Mouse (Mus musculus) MEL (cell line): ENCODE data around the gene Herc4. TPM values are rescaled to one million over a fixed set of nuclear protein-coding genes. Genes with fewer than 3 reads are reported as not detected.

Source experiments
- DNase-seq: peaks from one replicate; pipeline ENCODE4 v3.0.0; 2011; ENCODE audit warnings: low read depth, low spot score
- H3K27ac ChIP-seq: 2 replicates; pipeline ENCODE4 v1.5.1; 2012; ENCODE audit warnings: low read depth, mild to moderate bottlenecking, control low read depth, low read length, moderate library complexity; ENCODE audit not compliant: control insufficient read depth
- H3K27me3 ChIP-seq, 2 experiments: fragments of 150-350 bp in 1 of 2; sonication (generic) in 1 of 2; 2 replicates each; pipeline ENCODE4 v1.6.1; 2012; ENCODE audit warnings: low read length in 2 of 2, mild to moderate bottlenecking in 2 of 2, improper control_type of control experiment in 1 of 2, moderate library complexity in 1 of 2; ENCODE audit not compliant: insufficient read depth in 2 of 2, control insufficient read depth in 1 of 2
- H3K36me3 ChIP-seq, 2 experiments: 2 replicates each; pipeline ENCODE4 v1.6.1; 2012 to 2014; ENCODE audit warnings: low read length in 2 of 2, improper control_type of control experiment in 1 of 2, inconsistent platforms in 1 of 2, mild to moderate bottlenecking in 1 of 2; ENCODE audit not compliant: insufficient read depth in 2 of 2, control insufficient read depth in 1 of 2
- H3K4me1 ChIP-seq, 2 experiments: fragments of 150-350 bp in 1 of 2; sonication (generic) in 1 of 2; 2 replicates each; pipeline ENCODE4 v1.6.1; 2012; ENCODE audit warnings: low read length in 2 of 2, improper control_type of control experiment in 1 of 2, mild to moderate bottlenecking in 1 of 2; ENCODE audit not compliant: insufficient read depth in 2 of 2, control insufficient read depth in 1 of 2
- H3K4me3 ChIP-seq, 2 experiments: fragments of 150-350 bp in 1 of 2; sonication (generic) in 1 of 2; 2 replicates each; pipeline ENCODE4 v1.5.1; 2012; ENCODE audit warnings: low read depth in 2 of 2, low read length in 2 of 2, mild to moderate bottlenecking in 2 of 2, moderate library complexity in 2 of 2, control low read depth in 1 of 2, improper control_type of control experiment in 1 of 2; ENCODE audit not compliant: control insufficient read depth in 1 of 2, insufficient read depth in 1 of 2
- H3K79me2 ChIP-seq: 2 replicates; pipeline ENCODE4 v1.6.1; 2012; ENCODE audit warnings: mild to moderate bottlenecking, low read length, moderate library complexity; ENCODE audit not compliant: control insufficient read depth, poor library complexity, insufficient read depth
- H3K9ac ChIP-seq: 2 replicates; pipeline ENCODE4 v1.6.1; 2012; ENCODE audit warnings: low read depth, mild to moderate bottlenecking, control low read depth, low read length, moderate library complexity; ENCODE audit not compliant: control insufficient read depth, poor library complexity, severe bottlenecking
- H3K9me3 ChIP-seq: fragments of 150-350 bp; sonication (generic); replicated peaks from 2 replicates; pipeline ENCODE4 v1.6.1; 2012; ENCODE audit warnings: mild to moderate bottlenecking, low read length, improper control_type of control experiment, moderate library complexity; ENCODE audit not compliant: insufficient read depth
- BHLHE40 ChIP-seq: IDR thresholded peaks from 2 replicates; pipeline ENCODE4 v1.6.1; 2012; ENCODE audit warnings: low read depth, mild to moderate bottlenecking, inconsistent platforms, low read length, improper control_type of control experiment, borderline replicate concordance
- GABPA ChIP-seq: IDR thresholded peaks from 2 replicates; pipeline ENCODE4 v1.6.1; 2012; ENCODE audit warnings: low read depth, mild to moderate bottlenecking, inconsistent platforms, low read length, improper control_type of control experiment, moderate library complexity
- KAT2A ChIP-seq: conservative IDR thresholded peaks from 2 replicates; pipeline ENCODE4 v1.6.1; 2012; ENCODE audit warnings: low read depth, low read length, improper control_type of control experiment, inconsistent platforms
- MAZ ChIP-seq: IDR thresholded peaks from 2 replicates; pipeline ENCODE4 v1.6.1; 2012; ENCODE audit warnings: low read depth, mild to moderate bottlenecking, inconsistent platforms, low read length, improper control_type of control experiment
- MEF2A ChIP-seq: IDR thresholded peaks from 2 replicates; pipeline ENCODE4 v1.6.1; 2014; ENCODE audit warnings: low read depth, mild to moderate bottlenecking, inconsistent platforms, low read length, improper control_type of control experiment; ENCODE audit not compliant: poor library complexity, insufficient replicate concordance, severe bottlenecking; ENCODE audit errors: extremely low read depth
- MXI1 ChIP-seq: IDR thresholded peaks from 2 replicates; pipeline ENCODE4 v1.6.1; 2011; ENCODE audit warnings: mild to moderate bottlenecking, low read depth, low read length, improper control_type of control experiment
- NELFE ChIP-seq: IDR thresholded peaks from 2 replicates; pipeline ENCODE4 v1.6.1; 2011; ENCODE audit warnings: low read depth, low read length, improper control_type of control experiment
- POLR2A ChIP-seq, 2 experiments: IDR thresholded peaks; 2 replicates each; pipeline ENCODE4 v1.6.1; 2011 to 2012; ENCODE audit warnings: low read length in 2 of 2, mild to moderate bottlenecking in 2 of 2, control low read depth in 1 of 2, improper control_type of control experiment in 1 of 2, low read depth in 1 of 2, moderate library complexity in 1 of 2; ENCODE audit not compliant: control insufficient read depth in 1 of 2, insufficient read depth in 1 of 2, poor library complexity in 1 of 2
- RCOR1 ChIP-seq: IDR thresholded peaks from 2 replicates; pipeline ENCODE4 v1.6.1; 2012; ENCODE audit warnings: low read depth, mild to moderate bottlenecking, inconsistent platforms, low read length, improper control_type of control experiment
- TBP ChIP-seq: IDR thresholded peaks from 2 replicates; pipeline ENCODE4 v1.8.0; 2011; ENCODE audit warnings: low read depth, low read length, improper control_type of control experiment
- TCF12 ChIP-seq: IDR thresholded peaks from 2 replicates; pipeline ENCODE4 v1.6.1; 2014; ENCODE audit warnings: low read depth, mild to moderate bottlenecking, inconsistent platforms, low read length, improper control_type of control experiment, moderate library complexity
- UBTF ChIP-seq: IDR thresholded peaks from 2 replicates; pipeline ENCODE4 v1.6.1; 2012; ENCODE audit warnings: low read depth, mild to moderate bottlenecking, inconsistent platforms, low read length, improper control_type of control experiment, moderate library complexity, borderline replicate concordance; ENCODE audit not compliant: insufficient read depth
- USF2 ChIP-seq, 2 experiments: IDR thresholded peaks; 2 replicates each; pipeline ENCODE4 v1.6.1; 2011 to 2012; ENCODE audit warnings: improper control_type of control experiment in 2 of 2, low read length in 2 of 2, borderline replicate concordance in 1 of 2, inconsistent platforms in 1 of 2, low read depth in 1 of 2, mild to moderate bottlenecking in 1 of 2; ENCODE audit not compliant: insufficient read depth in 1 of 2
- ZC3H11A ChIP-seq: IDR thresholded peaks from 2 replicates; pipeline ENCODE4 v1.6.1; 2012; ENCODE audit warnings: low read depth, mild to moderate bottlenecking, inconsistent platforms, low read length, improper control_type of control experiment
- polyA plus RNA-seq, 2 experiments: library from polyadenylated mRNA; stranded (reverse) in 1 of 2; unstranded in 1 of 2; fragments of >175 nt in 1 of 2; fragments of >200 nt in 1 of 2; gene quantifications; 2 replicates each; pipeline versions ENCODE4 v1.2.1 to v1.2.4; 2012; ENCODE audit warnings: low replicate concordance in 2 of 2, low read depth in 1 of 2; ENCODE audit not compliant: insufficient read length in 2 of 2, insufficient read depth in 1 of 2, missing spikeins in 1 of 2
- total RNA-seq: library from RNA; depleted of rRNA; stranded (reverse); fragments of 300-350 nt; gene quantifications from 2 replicates; pipeline ENCODE4 v1.2.3, GENCODE M21; 2012; rRNA removed

The Herc4 gene
- total and polyA plus RNA-seq, 3 experiments: 37.1 to 140 (median 57.1) TPM

- Histone ChIP-seq H3K9ac (no peak overlapping the region), H3K36me3 (no peaks in the 10 kb centered on the region), H3K9me3 (no peaks in the 10 kb centered on the region), H3K4me3 (no peak overlapping the region), H3K4me1 (no peaks in the 10 kb centered on the region), H3K27ac (no peak overlapping the region), H3K27me3 (no peaks in the 10 kb centered on the region), H3K79me2 (no peaks in the 10 kb centered on the region)
- no peak for TF ChIP-seq NELFE
- no peak for TF ChIP-seq USF2 (IDR thresholded peaks at IDR 0.05; ENCODE audit: borderline replicate concordance in 1 of 2, insufficient read depth in 1 of 2, low read depth in 1 of 2, low read length in 2 of 2)
- TF ChIP-seq TBP: no peak
- no peak for TF ChIP-seq MAZ
- no peak for TF ChIP-seq KAT2A
- TF ChIP-seq ZC3H11A: no peak
- TF ChIP-seq POLR2A (IDR thresholded peaks at IDR 0.05; ENCODE audit: control insufficient read depth in 1 of 2, insufficient read depth in 1 of 2, low read depth in 1 of 2, low read length in 2 of 2, poor library complexity in 1 of 2): no peak
- no peak for DNase-seq
These were observed 122.4 kb downstream of the Herc4 start for GRCm38 (mm10) chr10:63365918-63366455.

GRCm38 (mm10) chr10:63367386-63367785 is 123.8 kb downstream of the Herc4 start:
- no peak for DNase-seq
- Histone ChIP-seq H3K36me3 (no peaks in the 10 kb centered on the region), H3K27ac (no peak overlapping the region), H3K9ac (no peak overlapping the region), H3K4me1 (no peaks in the 10 kb centered on the region), H3K9me3 (no peaks in the 10 kb centered on the region), H3K27me3 (no peaks in the 10 kb centered on the region), H3K4me3 (no peak overlapping the region), H3K79me2 (no peaks in the 10 kb centered on the region)
- no peak for TF ChIP-seq UBTF
- no peak for TF ChIP-seq KAT2A
- TF ChIP-seq TCF12: no peak
- TF ChIP-seq BHLHE40: no peak
- TF ChIP-seq MXI1: no peak
- no peak for TF ChIP-seq RCOR1
- no peak for TF ChIP-seq GABPA
- no peak for TF ChIP-seq MEF2A

Other genes with a start within 250 kb of the Herc4 start
- 11.5 and 16.0 TPM in 2 replicates for gene Hnrnph3, start 219.6 kb upstream of the Herc4 start, total RNA-seq
- gene Hnrnph3, start 219.6 kb upstream of the Herc4 start, polyA plus RNA-seq: 10 to 100 TPM in 1 of 2 experiments, not detected in 1; 62.4 TPM
- gene Pbld2, start 219.5 kb upstream of the Herc4 start, total RNA-seq: 0.13 and 0.15 TPM in 2 replicates
- under 1 TPM in 1 of 2 experiments, not detected in 1; 0.15 TPM for gene Pbld2, start 219.5 kb upstream of the Herc4 start, polyA plus RNA-seq
- 0.50 and 0.95 TPM in 2 replicates for gene Pbld1, start 183.6 kb upstream of the Herc4 start, total RNA-seq
- under 1 TPM in 1 of 2 experiments, not detected in 1; 0.47 TPM for gene Pbld1, start 183.6 kb upstream of the Herc4 start, polyA plus RNA-seq
- not detected in 2 replicates for gene Atoh7, start 144.2 kb upstream of the Herc4 start, total RNA-seq
- not detected for gene Atoh7, start 144.2 kb upstream of the Herc4 start, polyA plus RNA-seq
- not detected in 2 replicates for gene Mypn, start 39.9 kb upstream of the Herc4 start, total RNA-seq
- not detected for gene Mypn, start 39.9 kb upstream of the Herc4 start, polyA plus RNA-seq
- gene Sirt1, start 137.9 kb downstream of the Herc4 start, total RNA-seq: 9.1 and 13.2 TPM in 2 replicates
- 10 to 100 TPM in 1 of 2 experiments, not detected in 1; 19.8 TPM for gene Sirt1, start 137.9 kb downstream of the Herc4 start, polyA plus RNA-seq
- 2.7 and 2.9 TPM in 2 replicates for gene Dnajc12, start 138.6 kb downstream of the Herc4 start, total RNA-seq
- gene Dnajc12, start 138.6 kb downstream of the Herc4 start, polyA plus RNA-seq: 1 to 10 TPM in 1 of 2 experiments, not detected in 1; 7.3 TPM
- gene Gm7075, start 178.0 kb downstream of the Herc4 start, total RNA-seq: not detected in 2 replicates
- not detected for gene Gm7075, start 178.0 kb downstream of the Herc4 start, polyA plus RNA-seq
- gene Ctnna3, start 186.3 kb downstream of the Herc4 start, total RNA-seq: not detected in 2 replicates
- gene Ctnna3, start 186.3 kb downstream of the Herc4 start, polyA plus RNA-seq: not detected